Mouse (Mus musculus) kidney, postnatal 0 days (tissue): Measurements from ENCODE around the gene Pcbd2. TPM values are rescaled to one million over a fixed set of nuclear protein-coding genes. Genes with fewer than 3 reads are reported as not detected.
A peak's percentile ranks its signal among the peaks of the same experiment; 100 is the strongest.

Experiments
- ATAC-seq: fragments of 200-750 bp; cut with Nextera tagmentation; replicated peaks from 2 replicates; pipeline ENCODE4 v1.8.0; 2017; ENCODE audit warnings: low read depth, moderate number of reproducible peaks, moderate TSS enrichment, moderate library complexity; ENCODE audit not compliant: low FRiP score
- DNase-seq: peaks from one replicate; pipeline ENCODE4 v3.0.0-alpha.2; 2016; ENCODE audit warnings: low spot score
- H3K27ac ChIP-seq: fragments of 300-500 bp; sonication (generic); 2 replicates; pipeline ENCODE4 v1.5.1; 2014; ENCODE audit warnings: mild to moderate bottlenecking
- H3K27me3 ChIP-seq: fragments of 300-500 bp; sonication (generic); 2 replicates; pipeline ENCODE4 v1.6.1; 2014; ENCODE audit warnings: low read length, mixed read lengths; ENCODE audit not compliant: insufficient read depth
- H3K36me3 ChIP-seq: fragments of 300-500 bp; sonication (generic); 2 replicates; pipeline ENCODE4 v1.6.1; 2014; ENCODE audit warnings: low read length, mixed read lengths; ENCODE audit not compliant: insufficient read depth
- H3K4me1 ChIP-seq: fragments of 300-500 bp; sonication (generic); replicated peaks from 2 replicates; pipeline ENCODE4 v1.6.1; 2014; ENCODE audit warnings: antibody characterized with exemption, low read length, mixed read lengths; ENCODE audit not compliant: insufficient read depth
- H3K4me2 ChIP-seq: fragments of 300-500 bp; sonication (generic); 2 replicates; pipeline ENCODE4 v1.6.1; 2014; ENCODE audit warnings: mild to moderate bottlenecking, low read length, moderate library complexity, mixed read lengths
- H3K4me3 ChIP-seq: fragments of 300-500 bp; sonication (generic); replicated peaks from 2 replicates; pipeline ENCODE4 v1.5.1; 2014; ENCODE audit warnings: low read depth, low read length
- H3K9ac ChIP-seq: fragments of 300-500 bp; sonication (generic); 2 replicates; pipeline ENCODE4 v1.6.1; 2014; ENCODE audit warnings: low read depth, low read length
- H3K9me3 ChIP-seq: fragments of 300-500 bp; sonication (generic); replicated peaks from 2 replicates; pipeline ENCODE4 v1.6.1; 2016; ENCODE audit warnings: low read length, inconsistent platforms, mixed read lengths
- CTCF ChIP-seq: IDR thresholded peaks from 2 replicates; pipeline ENCODE4 v1.5.1; 2016; ENCODE audit warnings: antibody characterized with exemption, low read depth, mild to moderate bottlenecking, moderate library complexity
- WGBS: fragments of 180-500 bp; shearing (Covaris S2); extraction: QIAGEN DNeasy Blood & Tissue Kit; methylation state at CpG from one replicate; pipeline ENCODE4 v1.1.7; 2014; 5-methylcytosine and 5-hydroxymethylcytosine counted together
- polyA plus RNA-seq: library from polyadenylated mRNA; unstranded; fragments of >200 nt; fragmentation: Nextera tagmentation; extraction: Ambion mirVana; gene quantifications from 2 replicates; pipeline ENCODE4 v1.2.1, GENCODE M21; 2015

Pcbd2 gene
- polyA plus RNA-seq, 1 experiment from 2014 or later = 68.5 TPM

GRCm38 (mm10) chr13:55756789-55757188 lies 29.6 kb downstream of the Pcbd2 start:
- TF ChIP-seq CTCF = no peak
- Histone ChIP-seq H3K36me3 (no peaks in the 10 kb centered on the region), H3K4me3 (peak overlapping the region; percentile 2; the same call in 1 of the 2 replicates), H3K9me3 (no peaks in the 10 kb centered on the region), H3K4me1 (no peaks in the 10 kb centered on the region), H3K27me3 (no peaks in the 10 kb centered on the region), H3K27ac (no peak overlapping the region), H3K4me2 (peak overlapping the region; percentile 33), H3K9ac (peak overlapping the region; percentile 24; the same call in 1 of the 2 replicates)
- ATAC-seq = peak; percentile 40; the same call in 1 of the 2 replicates
- peak; percentile 71 for DNase-seq
- 13% methylated on average over 8 of the region's 8 CpGs for WGBS

GRCm38 (mm10) chr13:55757645-55758044 lies 30.5 kb downstream of the Pcbd2 start:
- ATAC-seq (no peak), DNase-seq (peak; percentile 36)
- WGBS = 88% methylated on average over 6 of the region's 6 CpGs
- no peak overlapping the region for H3K4me3 ChIP-seq
- peak; percentile 58; the same call in 1 of the 2 replicates for TF ChIP-seq CTCF
- H3K4me1 ChIP-seq = no peaks in the 10 kb centered on the region
- no peaks in the 10 kb centered on the region for H3K9me3 ChIP-seq
- H3K36me3 ChIP-seq = no peaks in the 10 kb centered on the region
- no peaks in the 10 kb centered on the region for H3K27me3 ChIP-seq
- H3K27ac ChIP-seq = no peak overlapping the region
- H3K9ac ChIP-seq = no peak overlapping the region
- no peak overlapping the region for H3K4me2 ChIP-seq

- no peak for TF ChIP-seq CTCF
- 0 out of 2 replicates have a peak overlapping the region, but pooled peaks have one; percentile 2 for H3K4me2 ChIP-seq
- H3K4me3 ChIP-seq = no peak overlapping the region
- no peaks in the 10 kb centered on the region for H3K4me1 ChIP-seq
- no peak for ATAC-seq
- H3K9ac ChIP-seq = no peak overlapping the region
- no peak overlapping the region for H3K27ac ChIP-seq
- no peaks in the 10 kb centered on the region for H3K27me3 ChIP-seq
- no peaks in the 10 kb centered on the region for H3K9me3 ChIP-seq
- peak; percentile 42 for DNase-seq
- WGBS = 26% methylated on average over 10 of the region's 10 CpGs
- no peaks in the 10 kb centered on the region for H3K36me3 ChIP-seq
Measured at GRCm38 (mm10) chr13:55760576-55760975, 33.4 kb downstream of the Pcbd2 start.

GRCm38 (mm10) chr13:55761486-55761885 lies 34.3 kb downstream of the Pcbd2 start:
- no peak overlapping the region for H3K27ac ChIP-seq
- no peak overlapping the region for H3K4me2 ChIP-seq

GRCm38 (mm10) chr13:55774352-55774751 lies 47.2 kb downstream of the Pcbd2 start:
- no peak for TF ChIP-seq CTCF
- H3K27ac ChIP-seq = no peak overlapping the region
- no peaks in the 10 kb centered on the region for H3K27me3 ChIP-seq
- no peak overlapping the region for H3K9ac ChIP-seq
- H3K4me1 ChIP-seq = no peaks in the 10 kb centered on the region
- no peak overlapping the region for H3K4me3 ChIP-seq
- no peak overlapping the region for H3K4me2 ChIP-seq
- 75% methylated on average over 7 of the region's 7 CpGs for WGBS
- no peaks in the 10 kb centered on the region for H3K9me3 ChIP-seq
- ATAC-seq (no peak), DNase-seq (no peak)
- H3K36me3 ChIP-seq = no peaks in the 10 kb centered on the region

More at GRCm38 (mm10) chr13:55761486-55761885, 34.3 kb downstream of the Pcbd2 start:
- no peaks in the 10 kb centered on the region for H3K4me1 ChIP-seq
- H3K9ac ChIP-seq = no peak overlapping the region
- no peaks in the 10 kb centered on the region for H3K9me3 ChIP-seq
- no peak overlapping the region for H3K4me3 ChIP-seq
- DNase-seq = no peak
- WGBS = 46% methylated on average over 10 of the region's 10 CpGs
- ATAC-seq = no peak
- no peaks in the 10 kb centered on the region for H3K36me3 ChIP-seq
- no peak for TF ChIP-seq CTCF
- no peaks in the 10 kb centered on the region for H3K27me3 ChIP-seq

- Histone ChIP-seq H3K36me3 (no peaks in the 10 kb centered on the region), H3K27ac (no peak overlapping the region), H3K4me3 (no peak overlapping the region), H3K9me3 (no peaks in the 10 kb centered on the region), H3K27me3 (no peaks in the 10 kb centered on the region), H3K4me1 (no peaks in the 10 kb centered on the region), H3K9ac (no peak overlapping the region), H3K4me2 (no peak overlapping the region)
- DNase-seq (peak; percentile 40), ATAC-seq (no peak)
- WGBS = 11% methylated on average over 11 of the region's 11 CpGs
- TF ChIP-seq CTCF = no peak
Measured at GRCm38 (mm10) chr13:55775056-55775455, 47.9 kb downstream of the Pcbd2 start.

GRCm38 (mm10) chr13:55784268-55784667 lies 57.1 kb downstream of the Pcbd2 start, which contains the start of gene Catsper3:
Gene Catsper3 (plus strand): TSS chr13:55784568.
- Histone ChIP-seq H3K4me3 (no peak within 1 kb of the TSS), H3K27me3 (no peaks in the 10 kb centered on the region), H3K27ac (no peak within 1 kb of the TSS), H3K9me3 (no peaks in the 10 kb centered on the region), H3K4me2 (no peak within 1 kb of the TSS), H3K36me3 (no peaks in the 10 kb centered on the region), H3K9ac (no peak within 1 kb of the TSS), H3K4me1 (no peaks in the 10 kb centered on the region)
- DNase-seq = no peak
- no peak for ATAC-seq
- TF ChIP-seq CTCF = no peak
- 91% methylated on average over 3 of the region's 3 CpGs for WGBS
